Mouse (Mus musculus) cortical plate, adult 2 months (tissue): ENCODE measurements around the gene Ppm1l.

Source experiments
- CTCF ChIP-seq: fragments of 200-500 bp; IDR thresholded peaks from 2 replicates; pipeline ENCODE4 v1.5.1; 2011; ENCODE audit warnings: mild to moderate bottlenecking, control low read depth, low read length; ENCODE audit not compliant: insufficient read depth; ENCODE audit errors: extremely low read depth
- POLR2A ChIP-seq: fragments of 200-500 bp; IDR thresholded peaks from 2 replicates; pipeline ENCODE4 v1.6.1; 2011; ENCODE audit warnings: mild to moderate bottlenecking, low read length, control low read depth; ENCODE audit not compliant: insufficient read depth; ENCODE audit errors: extremely low read depth

GRCm38 (mm10) chr3:69393991-69394390 is 77.3 kb downstream of the Ppm1l start:
- TF ChIP-seq POLR2A (no peak), CTCF (no peak)
